ENCODE assay signal across 17 mouse cellular contexts in genomic region chr15:96791306-96791705, GRCm38 (mm10).
"Had no signal": no experiment of that assay in that cellular context is flagged by ENCODE, and none has a peak within 500 bp of the region (broad histone marks: within the 10 kb centered on the region; RNA-seq: fewer than 3 reads in every experiment).

No protein-coding gene starts in this region.

- H3K9me3 ChIP-seq: limb, embryonic 12.5 days; limb, embryonic 15.5 days; liver, embryonic 15.5 days; stomach, embryonic 15.5 days had no signal

- H3K4me3 ChIP-seq: limb, embryonic 12.5 days; limb, embryonic 15.5 days; liver, embryonic 12.5 days; liver, embryonic 15.5 days; stomach, embryonic 15.5 days had no signal

- H3K4me1 ChIP-seq: liver, embryonic 12.5 days; liver, embryonic 15.5 days had no signal

- H3K4me2 ChIP-seq: limb, embryonic 12.5 days; limb, embryonic 15.5 days; liver, embryonic 12.5 days; liver, embryonic 15.5 days; midbrain, embryonic 11.5 days; stomach, embryonic 15.5 days had no signal

- H3K27me3 ChIP-seq: limb, embryonic 12.5 days; limb, embryonic 15.5 days; liver, embryonic 12.5 days; liver, embryonic 15.5 days; stomach, embryonic 15.5 days had no signal

- DNase-seq: kidney, adult 9 months; kidney, postnatal 14 days; kidney, postnatal 4 days; left cerebral cortex, postnatal 4 days; lung, adult 2 months; lung, postnatal 14 days; lung, postnatal 4 days; midbrain, embryonic 14.5 days; thymus, adult 2 months; thymus, postnatal 14 days; thymus, postnatal 4 days had no signal

- H3K9ac ChIP-seq: limb, embryonic 12.5 days; limb, embryonic 15.5 days; liver, embryonic 12.5 days; liver, embryonic 15.5 days; stomach, embryonic 15.5 days had no signal

- ATAC-seq: liver, embryonic 12.5 days had no signal

- H3K27ac ChIP-seq: limb, embryonic 12.5 days; limb, embryonic 15.5 days; liver, embryonic 12.5 days; liver, embryonic 15.5 days; stomach, embryonic 15.5 days had no signal

- H3K36me3 ChIP-seq: limb, embryonic 12.5 days; limb, embryonic 15.5 days; liver, embryonic 12.5 days; liver, embryonic 15.5 days; stomach, embryonic 15.5 days had no signal
